Mouse (Mus musculus) hindbrain, embryonic 13.5 days (tissue): ENCODE measurements around the gene E2f1. TPM values are rescaled to one million over a fixed set of nuclear protein-coding genes. Genes with fewer than 3 reads are reported as not detected.

Source experiments
- ATAC-seq: fragments of 200-750 bp; cut with Nextera tagmentation; 2 replicates; pipeline ENCODE4 v1.8.0; 2017; ENCODE audit warnings: moderate TSS enrichment; ENCODE audit not compliant: low FRiP score
- H3K27ac ChIP-seq: fragments of 300-500 bp; sonication (generic); 2 replicates; pipeline ENCODE4 v1.5.1; 2015; ENCODE audit warnings: inconsistent platforms, mild to moderate bottlenecking, moderate library complexity
- H3K27me3 ChIP-seq: fragments of 300-500 bp; sonication (generic); 2 replicates; pipeline ENCODE4 v1.6.1; 2015; ENCODE audit warnings: mild to moderate bottlenecking, inconsistent platforms
- H3K36me3 ChIP-seq: fragments of 300-500 bp; sonication (generic); 2 replicates; pipeline ENCODE4 v1.6.1; 2015; ENCODE audit warnings: mild to moderate bottlenecking, inconsistent platforms
- H3K4me1 ChIP-seq: fragments of 300-500 bp; sonication (generic); replicated peaks from 2 replicates; pipeline ENCODE4 v1.6.1; 2015; ENCODE audit warnings: inconsistent platforms
- H3K4me2 ChIP-seq: fragments of 300-500 bp; sonication (generic); 2 replicates; pipeline ENCODE4 v1.6.1; 2015; ENCODE audit warnings: inconsistent platforms, mild to moderate bottlenecking, moderate library complexity
- H3K4me3 ChIP-seq: fragments of 300-500 bp; sonication (generic); 2 replicates; pipeline ENCODE4 v1.5.1; 2015; ENCODE audit warnings: mild to moderate bottlenecking, inconsistent platforms
- H3K9ac ChIP-seq: fragments of 300-500 bp; sonication (generic); 2 replicates; pipeline ENCODE4 v1.6.1; 2015; ENCODE audit warnings: mild to moderate bottlenecking, inconsistent platforms
- H3K9me3 ChIP-seq: fragments of 300-500 bp; sonication (generic); 2 replicates; pipeline ENCODE4 v1.6.1; 2016; ENCODE audit warnings: inconsistent platforms
- WGBS: fragments of 180-500 bp; shearing (Covaris S2); methylation state at CpG from one replicate; pipeline ENCODE4 v1.1.7; 2015; 5-methylcytosine and 5-hydroxymethylcytosine counted together
- polyA plus RNA-seq: library from polyadenylated mRNA; unstranded; fragments of >200 nt; fragmentation: Nextera tagmentation; extraction: Ambion mirVana; gene quantifications from 2 replicates; pipeline ENCODE4 v1.2.1, GENCODE M21; 2015

Gene E2f1
- polyA plus RNA-seq, 1 experiment from 2014 or later, result 8.9 TPM

GRCm38 (mm10) chr2:154543567-154544347 is 25.9 kb downstream of the E2f1 start:
- peak overlapping the region; percentile 56 for H3K27ac ChIP-seq
- ATAC-seq, result peak; percentile 68
- peaks cover 19% of the 10 kb centered on the region for H3K4me1 ChIP-seq
- H3K9me3 ChIP-seq, result no peaks in the 10 kb centered on the region
- H3K4me2 ChIP-seq, result no peak overlapping the region
- H3K4me3 ChIP-seq, result no peak overlapping the region
- 84% methylated on average over 9 of the region's 9 CpGs for WGBS
- no peaks in the 10 kb centered on the region for H3K27me3 ChIP-seq
- no peak overlapping the region for H3K9ac ChIP-seq
- no peaks in the 10 kb centered on the region; the same call in 1 of the 2 replicates for H3K36me3 ChIP-seq

GRCm38 (mm10) chr2:154541630-154542029 is 28.1 kb downstream of the E2f1 start:
- WGBS, result 87% methylated on average over 2 of the region's 2 CpGs
- H3K4me3 ChIP-seq, result no peak overlapping the region

GRCm38 (mm10) chr2:154539720-154540119 is 30.0 kb downstream of the E2f1 start:
- H3K4me1 ChIP-seq, result peaks cover 27% of the 10 kb centered on the region
- 63% methylated on average over 3 of the region's 3 CpGs for WGBS
- H3K4me3 ChIP-seq, result no peak overlapping the region
- peaks cover 28% of the 10 kb centered on the region for H3K36me3 ChIP-seq
- H3K9me3 ChIP-seq, result no peaks in the 10 kb centered on the region
- H3K9ac ChIP-seq, result no peak overlapping the region
- H3K4me2 ChIP-seq, result no peak overlapping the region
- H3K27me3 ChIP-seq, result no peaks in the 10 kb centered on the region
- H3K27ac ChIP-seq, result no peak overlapping the region; the same call in 1 of the 2 replicates
- no peak for ATAC-seq

More at GRCm38 (mm10) chr2:154541630-154542029, 28.1 kb downstream of the E2f1 start:
- no peaks in the 10 kb centered on the region for H3K27me3 ChIP-seq
- no peak overlapping the region for H3K4me2 ChIP-seq
- ATAC-seq, result no peak
- H3K9ac ChIP-seq, result no peak overlapping the region
- H3K9me3 ChIP-seq, result no peaks in the 10 kb centered on the region
- H3K4me1 ChIP-seq, result peaks cover 27% of the 10 kb centered on the region
- no peak overlapping the region for H3K27ac ChIP-seq
- peaks cover 9% of the 10 kb centered on the region for H3K36me3 ChIP-seq

DNA sequence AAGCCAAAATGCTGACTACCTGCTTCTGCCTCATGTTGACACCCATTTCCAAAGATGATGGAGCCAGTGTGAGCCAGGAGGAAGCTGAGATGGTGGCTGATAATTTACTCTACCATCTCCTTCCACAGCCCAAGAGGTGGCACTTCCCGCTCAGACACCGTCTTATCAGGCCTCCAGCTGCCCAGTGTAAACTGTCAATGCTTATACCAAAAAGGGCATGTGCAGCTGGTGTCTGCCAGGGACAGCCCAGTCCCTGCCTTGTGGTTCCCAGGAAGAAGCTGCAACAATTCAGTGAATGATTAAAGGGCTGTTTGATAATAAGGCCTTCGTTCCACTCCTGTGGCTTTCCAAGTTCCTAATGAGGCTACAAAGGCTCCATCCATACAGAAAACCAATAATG is 31.0 kb downstream of the E2f1 start:
- Histone ChIP-seq H3K4me2 (no peak overlapping the region), H3K36me3 (peaks cover 37% of the 10 kb centered on the region), H3K9me3 (no peaks in the 10 kb centered on the region), H3K27ac (peak overlapping the region; percentile 73), H3K27me3 (no peaks in the 10 kb centered on the region), H3K4me3 (no peak overlapping the region), H3K9ac (peak overlapping the region; percentile 51; the same call in 1 of the 2 replicates), H3K4me1 (peaks cover 27% of the 10 kb centered on the region)
- ATAC-seq, result no peak
- WGBS, result 33% methylated on average over 3 of the region's 3 CpGs

DNA sequence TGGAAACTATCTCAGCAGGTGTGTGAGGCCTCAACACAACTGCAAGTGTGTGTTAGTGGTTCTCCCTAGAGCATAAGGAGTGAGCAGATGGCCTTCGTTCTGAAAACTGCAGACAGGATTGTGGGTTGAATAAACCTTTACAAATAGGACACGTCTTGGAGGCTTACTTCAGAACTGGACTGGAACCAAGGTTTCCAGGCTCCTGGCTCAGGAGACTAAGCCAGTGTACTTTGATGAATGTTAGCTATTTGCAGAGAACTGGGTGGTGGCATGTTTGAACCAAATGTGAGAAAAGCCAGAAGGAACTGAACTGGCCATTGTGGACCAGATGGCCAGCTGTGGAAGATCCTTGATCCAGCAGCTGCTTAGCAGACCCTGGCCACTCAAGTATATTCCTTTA is 31.4 kb downstream of the E2f1 start:
- Histone ChIP-seq H3K4me1 (peaks cover 27% of the 10 kb centered on the region), H3K9ac (0 out of 2 replicates have a peak overlapping the region, but pooled peaks have one; percentile 51), H3K36me3 (peaks cover 39% of the 10 kb centered on the region), H3K4me3 (no peak overlapping the region), H3K9me3 (no peaks in the 10 kb centered on the region), H3K27me3 (no peaks in the 10 kb centered on the region), H3K27ac (peak overlapping the region; percentile 73), H3K4me2 (no peak overlapping the region)
- ATAC-seq, result no peak
- 49% methylated on average over 2 of the region's 2 CpGs for WGBS

DNA sequence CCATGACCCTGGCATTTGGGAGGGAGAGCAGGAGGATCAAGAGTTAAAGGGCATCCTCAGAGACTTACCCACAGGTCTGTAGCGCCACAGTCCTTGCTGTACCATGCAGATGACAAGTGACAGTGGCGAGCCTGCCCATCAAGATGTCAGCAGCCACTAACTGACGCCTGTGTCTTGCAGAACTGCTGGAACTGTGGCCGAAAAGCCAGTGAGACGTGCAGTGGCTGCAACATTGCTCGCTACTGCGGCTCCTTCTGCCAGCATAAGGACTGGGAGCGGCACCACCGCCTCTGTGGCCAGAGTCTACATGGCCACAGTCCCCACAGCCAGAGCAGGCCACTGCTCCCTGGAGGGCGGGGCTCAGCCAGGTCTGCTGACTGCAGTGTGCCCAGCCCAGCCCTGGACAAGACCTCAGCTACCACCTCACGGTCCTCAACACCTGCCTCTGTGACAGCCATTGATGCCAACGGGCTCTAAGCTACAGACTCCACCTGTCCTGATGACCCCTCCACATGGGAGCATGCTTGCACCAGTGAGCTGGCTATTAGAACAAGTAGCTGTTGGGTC is 34.9 kb downstream of the E2f1 start:
- H3K36me3 ChIP-seq, result peaks cover 67% of the 10 kb centered on the region
- H3K4me1 ChIP-seq, result peaks cover 20% of the 10 kb centered on the region
- no peak overlapping the region for H3K9ac ChIP-seq

GRCm38 (mm10) chr2:154532888-154533287 is 36.8 kb downstream of the E2f1 start:
- H3K9me3 ChIP-seq, result no peaks in the 10 kb centered on the region
- 40% methylated on average over 3 of the region's 3 CpGs for WGBS
- no peak overlapping the region for H3K4me3 ChIP-seq
- H3K27ac ChIP-seq, result peak overlapping the region; percentile 52
- no peak overlapping the region for H3K9ac ChIP-seq
- no peaks in the 10 kb centered on the region for H3K27me3 ChIP-seq
- H3K36me3 ChIP-seq, result peaks cover 79% of the 10 kb centered on the region
- peaks cover 3% of the 10 kb centered on the region for H3K4me1 ChIP-seq
- no peak for ATAC-seq
- no peak overlapping the region for H3K4me2 ChIP-seq

More for the DNA sequence above, 34.9 kb downstream of the E2f1 start:
- no peaks in the 10 kb centered on the region for H3K9me3 ChIP-seq
- no peak overlapping the region for H3K4me3 ChIP-seq
- WGBS, result 94% methylated on average over 12 of the region's 12 CpGs
- no peak overlapping the region for H3K27ac ChIP-seq
- H3K4me2 ChIP-seq, result no peak overlapping the region
- no peak for ATAC-seq
- no peaks in the 10 kb centered on the region for H3K27me3 ChIP-seq

DNA sequence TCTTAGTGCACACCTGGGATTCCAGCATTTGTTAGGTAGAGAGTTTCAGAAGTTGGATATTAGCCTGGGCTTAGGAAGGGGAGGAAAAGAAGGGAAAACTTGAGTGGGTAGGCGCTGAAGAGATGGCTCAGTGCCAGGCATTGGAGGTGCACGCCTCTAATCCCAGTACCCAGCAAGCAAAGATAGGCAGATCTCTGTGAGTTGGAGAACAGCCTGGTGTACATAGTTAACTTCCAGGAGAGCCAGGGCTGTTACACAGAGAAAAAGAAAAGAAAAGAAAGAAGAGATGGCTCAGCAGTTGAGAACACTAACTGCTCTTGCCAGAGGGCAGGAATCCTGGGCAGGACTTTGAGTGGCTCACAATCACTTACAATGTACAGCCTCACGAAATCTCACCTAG is 43.2 kb downstream of the E2f1 start:
- H3K27ac ChIP-seq, result no peak overlapping the region
- H3K4me2 ChIP-seq, result no peak overlapping the region
- no peaks in the 10 kb centered on the region for H3K9me3 ChIP-seq
- no peaks in the 10 kb centered on the region for H3K4me1 ChIP-seq
- H3K36me3 ChIP-seq, result peaks cover 71% of the 10 kb centered on the region
- no peak overlapping the region for H3K9ac ChIP-seq
- WGBS, result 75% methylated on average over 3 of the region's 3 CpGs
- ATAC-seq, result no peak
- no peak overlapping the region for H3K4me3 ChIP-seq
- no peaks in the 10 kb centered on the region for H3K27me3 ChIP-seq

GRCm38 (mm10) chr2:154525285-154525684 is 44.4 kb downstream of the E2f1 start:
- WGBS, result 97% methylated on average over 2 of the region's 2 CpGs
- no peak overlapping the region for H3K27ac ChIP-seq
- H3K4me1 ChIP-seq, result no peaks in the 10 kb centered on the region
- no peak overlapping the region for H3K4me3 ChIP-seq
- H3K9me3 ChIP-seq, result no peaks in the 10 kb centered on the region
- no peak overlapping the region for H3K4me2 ChIP-seq
- peaks cover 66% of the 10 kb centered on the region for H3K36me3 ChIP-seq
- H3K27me3 ChIP-seq, result no peaks in the 10 kb centered on the region
- ATAC-seq, result no peak
- H3K9ac ChIP-seq, result no peak overlapping the region

- no peak overlapping the region for H3K4me2 ChIP-seq
- no peak overlapping the region for H3K9ac ChIP-seq
- no peak overlapping the region for H3K27ac ChIP-seq
- 96% methylated on average over 5 of the region's 5 CpGs for WGBS
- H3K36me3 ChIP-seq, result peaks cover 65% of the 10 kb centered on the region
- H3K27me3 ChIP-seq, result no peaks in the 10 kb centered on the region
- no peaks in the 10 kb centered on the region for H3K9me3 ChIP-seq
- H3K4me3 ChIP-seq, result no peak overlapping the region
- ATAC-seq, result no peak
- H3K4me1 ChIP-seq, result no peaks in the 10 kb centered on the region
Measured at GRCm38 (mm10) chr2:154522334-154522733, 47.4 kb downstream of the E2f1 start.

DNA sequence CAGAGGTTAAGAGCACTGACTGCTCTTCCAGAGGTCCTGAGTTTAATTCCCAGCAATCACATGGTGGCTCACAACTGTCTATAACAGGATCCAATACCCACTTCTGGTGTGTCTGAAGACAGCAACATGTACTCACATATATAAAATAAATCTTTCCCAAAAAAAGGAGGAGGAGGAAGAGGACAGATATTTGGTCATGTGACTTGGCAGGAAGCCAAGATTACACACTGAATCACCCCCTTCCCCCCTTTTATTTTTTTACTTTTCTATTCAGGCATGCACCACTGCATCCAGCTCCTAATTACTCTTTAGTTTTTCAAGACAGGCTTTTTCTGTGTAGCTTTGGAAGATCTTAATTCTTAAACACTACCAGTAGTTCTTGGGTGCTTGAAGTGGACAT is 48.2 kb downstream of the E2f1 start:
- no peak for ATAC-seq
- Histone ChIP-seq H3K36me3 (peaks cover 71% of the 10 kb centered on the region), H3K9me3 (no peaks in the 10 kb centered on the region), H3K27me3 (no peaks in the 10 kb centered on the region), H3K27ac (no peak overlapping the region), H3K4me1 (no peaks in the 10 kb centered on the region), H3K9ac (no peak overlapping the region), H3K4me3 (no peak overlapping the region), H3K4me2 (no peak overlapping the region)

DNA sequence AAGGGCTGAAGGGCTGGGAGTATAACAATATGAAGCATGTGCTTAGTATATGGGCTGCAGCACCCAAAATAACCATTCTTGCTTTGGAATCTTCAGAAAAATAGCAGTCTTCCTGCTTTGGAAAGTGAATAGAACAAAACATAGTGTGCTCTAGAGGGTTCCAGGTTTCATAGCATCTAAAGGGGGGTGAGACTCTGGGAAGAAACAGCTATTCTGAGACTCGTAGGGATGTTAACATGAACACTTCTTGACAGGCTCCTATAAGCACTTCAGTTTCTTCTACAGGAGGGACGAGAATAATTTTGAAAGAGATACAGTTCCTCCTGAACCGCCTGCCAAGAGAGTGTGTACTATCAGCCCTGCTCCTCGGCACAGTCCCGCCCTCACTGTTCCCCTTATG is 52.3 kb downstream of the E2f1 start:
- Histone ChIP-seq H3K27me3 (no peaks in the 10 kb centered on the region), H3K4me3 (no peak overlapping the region), H3K4me2 (no peak overlapping the region), H3K4me1 (no peaks in the 10 kb centered on the region), H3K36me3 (peaks cover 39% of the 10 kb centered on the region), H3K9ac (no peak overlapping the region), H3K27ac (no peak overlapping the region), H3K9me3 (no peaks in the 10 kb centered on the region)
- no peak for ATAC-seq
- 95% methylated on average over 5 of the region's 5 CpGs for WGBS

- H3K4me2 ChIP-seq, result no peak overlapping the region
- no peak overlapping the region for H3K27ac ChIP-seq
- H3K36me3 ChIP-seq, result peaks cover 41% of the 10 kb centered on the region
- WGBS, result 89% methylated on average over 3 of the region's 3 CpGs
- H3K4me1 ChIP-seq, result no peaks in the 10 kb centered on the region
- no peak overlapping the region for H3K4me3 ChIP-seq
- H3K9me3 ChIP-seq, result no peaks in the 10 kb centered on the region
- no peak overlapping the region for H3K9ac ChIP-seq
- no peaks in the 10 kb centered on the region for H3K27me3 ChIP-seq
- no peak for ATAC-seq
Measured at GRCm38 (mm10) chr2:154516944-154517343, 52.7 kb downstream of the E2f1 start.
